Mouse (Mus musculus) forebrain, embryonic 15.5 days (tissue): ENCODE measurements around the gene Smpd3. TPM values are rescaled to one million over a fixed set of nuclear protein-coding genes. Genes with fewer than 3 reads are reported as not detected.

ENCODE experiments used
- ATAC-seq: fragments of 200-750 bp; cut with Nextera tagmentation; replicated peaks from 2 replicates; pipeline ENCODE4 v1.8.0; 2017; ENCODE audit warnings: mild to moderate bottlenecking, moderate TSS enrichment, moderate library complexity
- H3K27ac ChIP-seq: fragments of 300-500 bp; sonication (generic); replicated peaks from 2 replicates; pipeline ENCODE4 v1.5.1; 2015; ENCODE audit warnings: mild to moderate bottlenecking, inconsistent platforms
- H3K27me3 ChIP-seq: fragments of 300-500 bp; sonication (generic); 2 replicates; pipeline ENCODE4 v1.6.1; 2015; ENCODE audit warnings: inconsistent platforms
- H3K36me3 ChIP-seq: fragments of 300-500 bp; sonication (generic); 2 replicates; pipeline ENCODE4 v1.6.1; 2015; ENCODE audit warnings: mild to moderate bottlenecking, inconsistent platforms
- H3K4me1 ChIP-seq: fragments of 300-500 bp; sonication (generic); 2 replicates; pipeline ENCODE4 v1.6.1; 2015; ENCODE audit warnings: inconsistent platforms
- H3K4me2 ChIP-seq: fragments of 300-500 bp; sonication (generic); replicated peaks from 2 replicates; pipeline ENCODE4 v1.6.1; 2015; ENCODE audit warnings: mild to moderate bottlenecking, inconsistent platforms
- H3K4me3 ChIP-seq: fragments of 300-500 bp; sonication (generic); 2 replicates; pipeline ENCODE4 v1.5.1; 2015; ENCODE audit warnings: mild to moderate bottlenecking, inconsistent platforms
- H3K9ac ChIP-seq: fragments of 300-500 bp; sonication (generic); replicated peaks from 2 replicates; pipeline ENCODE4 v1.6.1; 2015; ENCODE audit warnings: mild to moderate bottlenecking, inconsistent platforms
- H3K9me3 ChIP-seq: fragments of 300-500 bp; sonication (generic); 2 replicates; pipeline ENCODE4 v1.6.1; 2016; ENCODE audit warnings: inconsistent platforms
- WGBS: fragments of 180-500 bp; shearing (Covaris S2); methylation state at CpG from one replicate; pipeline ENCODE4 v1.1.7; 2015; ENCODE audit warnings: mixed read lengths; 5-methylcytosine and 5-hydroxymethylcytosine counted together
- polyA plus RNA-seq: library from polyadenylated mRNA; unstranded; fragments of >200 nt; fragmentation: Nextera tagmentation; extraction: Ambion mirVana; gene quantifications from 2 replicates; pipeline ENCODE4 v1.2.1, GENCODE M21; 2015

Gene Smpd3
- polyA plus RNA-seq, 1 experiment from 2014 or later: 49.3 TPM

DNA sequence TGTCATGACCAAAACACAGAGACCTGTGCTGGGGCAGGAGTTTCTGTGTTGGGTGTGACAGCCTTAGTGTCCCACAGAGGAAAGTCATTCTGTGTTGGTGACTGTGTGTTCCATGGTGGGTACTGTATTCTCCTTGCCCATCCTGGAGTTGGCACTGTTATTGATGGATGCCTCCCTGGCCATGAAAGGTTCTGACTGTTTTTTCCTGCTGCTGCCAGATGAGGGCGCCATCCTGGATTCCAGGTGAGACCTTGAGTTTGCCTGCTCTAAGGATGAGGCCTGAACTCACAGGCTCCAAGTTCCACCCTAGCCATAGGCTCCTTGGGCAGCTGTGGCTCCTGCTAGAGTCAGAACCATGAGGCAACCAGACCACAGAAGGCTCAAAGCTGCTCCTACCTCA, 79.6 kb downstream of the Smpd3 start:
- no peak overlapping the region for H3K27ac ChIP-seq
- H3K4me1 ChIP-seq: 0 out of 2 replicates have a peak, but pooled peaks cover 3% of the 10 kb centered on the region
- no peaks in the 10 kb centered on the region for H3K9me3 ChIP-seq
- ATAC-seq: no peak
- H3K36me3 ChIP-seq: peaks cover 59% of the 10 kb centered on the region
- 38% methylated on average over 1 of the region's 1 CpGs for WGBS
- no peaks in the 10 kb centered on the region for H3K27me3 ChIP-seq
- H3K4me2 ChIP-seq: no peak overlapping the region
- no peak overlapping the region for H3K9ac ChIP-seq
- H3K4me3 ChIP-seq: no peak overlapping the region

DNA sequence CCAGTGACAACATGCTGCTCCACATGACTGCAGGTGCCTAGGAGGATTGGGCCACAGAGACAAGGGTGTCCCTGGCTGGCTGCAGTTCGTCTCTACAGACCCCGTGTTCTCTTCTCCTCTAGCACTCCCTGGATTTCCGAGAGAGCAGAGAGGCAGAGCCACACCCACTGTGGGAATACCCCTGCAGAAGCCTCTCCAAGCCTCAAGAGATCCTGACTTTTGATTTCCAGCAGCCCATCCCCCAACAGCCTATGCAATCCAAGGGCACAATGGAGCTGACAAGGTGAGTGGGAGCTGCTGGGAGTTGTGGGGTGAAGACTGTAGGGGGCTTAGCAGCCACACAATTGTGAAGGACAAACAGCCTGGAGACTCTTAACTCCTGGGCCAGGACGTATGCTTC, 87.6 kb downstream of the Smpd3 start:
- Histone ChIP-seq H3K27me3 (no peaks in the 10 kb centered on the region), H3K4me2 (no peak overlapping the region), H3K4me3 (no peak overlapping the region), H3K4me1 (no peaks in the 10 kb centered on the region), H3K9ac (no peak overlapping the region), H3K9me3 (no peaks in the 10 kb centered on the region), H3K27ac (0 out of 2 replicates have a peak overlapping the region, but pooled peaks have one; percentile 5), H3K36me3 (peaks cover 45% of the 10 kb centered on the region)
- ATAC-seq: 0 out of 2 replicates have a peak, but pooled peaks have one; percentile 12
- 75% methylated on average over 4 of the region's 4 CpGs for WGBS

DNA sequence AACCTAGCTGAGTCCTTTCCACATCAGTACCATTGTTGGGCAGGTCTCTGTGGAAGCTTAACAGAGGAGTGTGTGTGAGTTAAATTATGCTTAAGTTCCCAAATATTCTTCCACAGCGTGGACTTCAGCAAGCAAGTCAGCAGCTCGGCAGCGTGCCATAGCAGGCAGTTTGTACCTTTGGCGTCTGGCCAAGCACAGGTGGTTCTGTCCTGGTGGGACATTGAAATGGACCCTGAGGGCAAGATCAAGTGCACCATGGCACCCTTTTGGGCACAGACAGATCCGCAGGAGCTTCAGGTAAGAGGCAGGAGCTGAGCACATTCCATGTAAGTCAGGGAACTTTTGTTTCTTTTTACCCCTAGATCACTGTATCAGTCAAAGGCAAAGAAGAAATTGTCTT, 100.7 kb downstream of the Smpd3 start:
- Histone ChIP-seq H3K27me3 (no peaks in the 10 kb centered on the region), H3K4me3 (no peak overlapping the region), H3K4me1 (no peaks in the 10 kb centered on the region), H3K27ac (no peak overlapping the region), H3K4me2 (no peak overlapping the region), H3K9me3 (no peaks in the 10 kb centered on the region), H3K36me3 (peaks cover 40% of the 10 kb centered on the region), H3K9ac (no peak overlapping the region)
- no peak for ATAC-seq
- WGBS: 90% methylated on average over 5 of the region's 5 CpGs

DNA sequence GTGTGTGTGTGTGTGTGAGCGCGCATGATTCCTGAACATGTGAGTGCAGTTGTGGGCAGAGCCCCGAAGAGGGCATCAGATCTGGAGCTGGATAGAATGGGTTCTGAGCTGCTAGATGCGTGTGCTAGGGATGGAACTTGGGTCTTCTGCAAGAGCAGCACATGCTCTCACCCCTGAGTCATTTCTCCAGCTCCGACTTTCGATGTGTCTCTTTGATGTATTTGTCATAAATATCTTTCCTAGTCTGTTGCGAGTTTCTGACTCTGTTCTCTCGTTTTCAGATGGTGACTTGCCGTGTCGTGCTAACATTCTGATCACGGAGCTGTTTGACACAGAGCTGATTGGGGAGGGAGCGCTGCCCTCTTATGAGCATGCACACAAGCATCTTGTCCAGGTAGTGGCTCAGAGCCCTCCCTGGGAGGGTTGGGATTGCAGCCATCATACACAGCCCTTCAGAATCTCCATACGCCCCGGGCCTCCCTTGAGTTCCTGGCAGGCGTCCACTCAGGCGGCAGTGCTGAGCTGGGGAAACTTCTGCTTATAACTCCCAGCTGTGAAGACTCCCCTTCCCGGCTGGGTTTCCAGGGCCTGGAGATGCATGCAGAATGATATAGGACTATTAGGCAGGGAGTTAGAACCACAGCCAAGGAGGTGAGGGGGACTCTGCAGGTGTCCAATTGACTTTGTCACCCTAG, 103.1 kb downstream of the Smpd3 start:
- Histone ChIP-seq H3K4me2 (no peak overlapping the region), H3K9me3 (no peaks in the 10 kb centered on the region), H3K9ac (no peak overlapping the region), H3K36me3 (peaks cover 37% of the 10 kb centered on the region), H3K27me3 (no peaks in the 10 kb centered on the region), H3K4me1 (no peaks in the 10 kb centered on the region), H3K27ac (no peak overlapping the region), H3K4me3 (no peak overlapping the region)
- WGBS: 92% methylated on average over 17 of the region's 17 CpGs
- ATAC-seq: no peak

DNA sequence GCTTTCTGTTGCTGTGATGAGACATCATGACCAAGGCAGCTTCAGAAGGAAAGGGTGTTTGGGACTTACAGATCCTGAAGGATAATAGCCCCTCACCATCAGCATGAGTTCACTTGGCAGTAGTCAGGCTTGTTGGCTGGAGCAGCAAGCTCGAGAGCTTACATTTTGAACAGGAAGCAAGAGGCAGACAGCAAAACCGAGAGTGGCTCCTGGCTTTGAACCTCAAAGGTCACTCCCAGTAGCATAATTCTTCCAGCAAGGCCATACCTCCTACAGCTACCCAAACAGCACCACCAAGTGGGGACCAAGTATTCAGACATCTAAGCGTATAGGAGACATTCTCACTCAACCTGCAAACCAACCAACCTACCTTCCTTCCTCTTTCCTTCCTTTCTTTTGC, 105.0 kb downstream of the Smpd3 start:
- Histone ChIP-seq H3K9me3 (no peaks in the 10 kb centered on the region), H3K4me2 (no peak overlapping the region), H3K9ac (no peak overlapping the region), H3K27me3 (no peaks in the 10 kb centered on the region), H3K4me1 (no peaks in the 10 kb centered on the region), H3K4me3 (no peak overlapping the region), H3K27ac (no peak overlapping the region), H3K36me3 (peaks cover 40% of the 10 kb centered on the region)
- no peak for ATAC-seq
- 88% methylated on average over 3 of the region's 3 CpGs for WGBS

DNA sequence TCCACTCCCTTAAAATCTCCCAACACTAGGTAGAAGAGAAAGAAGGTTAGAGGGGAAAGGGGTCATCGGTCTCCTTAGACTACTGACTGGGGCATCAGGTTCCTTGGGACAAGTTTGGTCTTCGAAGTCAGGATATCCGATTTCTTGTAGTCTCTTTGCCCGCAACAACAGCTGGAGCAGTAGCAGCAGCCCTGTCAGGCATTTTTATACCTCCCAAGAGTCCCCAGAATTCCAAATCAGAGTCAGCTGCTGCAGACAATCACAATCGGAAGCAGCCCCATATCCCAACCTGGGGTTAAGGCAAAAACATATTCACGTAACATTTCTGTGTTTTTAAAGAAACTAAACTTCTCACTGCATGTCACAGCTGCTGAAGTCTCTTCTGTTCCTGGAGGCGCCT, 106.3 kb downstream of the Smpd3 start:
- Histone ChIP-seq H3K27ac (no peak overlapping the region), H3K4me2 (no peak overlapping the region), H3K9me3 (no peaks in the 10 kb centered on the region), H3K4me1 (no peaks in the 10 kb centered on the region), H3K4me3 (no peak overlapping the region), H3K36me3 (peaks cover 30% of the 10 kb centered on the region), H3K27me3 (no peaks in the 10 kb centered on the region), H3K9ac (no peak overlapping the region)
- 94% methylated on average over 7 of the region's 7 CpGs for WGBS
- no peak for ATAC-seq

DNA sequence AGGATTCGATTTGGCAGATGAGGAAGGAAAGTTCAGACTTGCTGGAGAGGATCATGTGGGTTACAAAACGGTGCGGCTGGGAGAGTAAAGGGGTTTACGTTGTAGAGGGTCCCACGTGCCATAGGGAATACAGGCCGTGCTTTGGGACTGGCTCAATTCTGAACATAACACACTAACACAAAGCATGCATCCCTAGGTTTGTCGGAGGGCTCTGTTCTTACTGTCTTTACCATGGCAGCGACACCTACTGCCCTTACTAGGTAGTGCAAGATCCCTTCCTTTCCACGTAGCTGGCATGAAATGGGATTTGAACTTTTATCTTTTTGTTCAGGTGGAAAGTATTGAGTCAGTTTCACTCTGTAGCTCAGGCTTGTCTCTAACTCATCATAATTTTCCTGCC, 111.2 kb downstream of the Smpd3 start:
- Histone ChIP-seq H3K4me1 (no peaks in the 10 kb centered on the region), H3K27me3 (no peaks in the 10 kb centered on the region), H3K27ac (no peak overlapping the region), H3K9me3 (no peaks in the 10 kb centered on the region), H3K36me3 (peaks cover 31% of the 10 kb centered on the region), H3K4me2 (no peak overlapping the region), H3K9ac (no peak overlapping the region), H3K4me3 (no peak overlapping the region)
- 37% methylated on average over 9 of the region's 9 CpGs for WGBS
- ATAC-seq: no peak

DNA sequence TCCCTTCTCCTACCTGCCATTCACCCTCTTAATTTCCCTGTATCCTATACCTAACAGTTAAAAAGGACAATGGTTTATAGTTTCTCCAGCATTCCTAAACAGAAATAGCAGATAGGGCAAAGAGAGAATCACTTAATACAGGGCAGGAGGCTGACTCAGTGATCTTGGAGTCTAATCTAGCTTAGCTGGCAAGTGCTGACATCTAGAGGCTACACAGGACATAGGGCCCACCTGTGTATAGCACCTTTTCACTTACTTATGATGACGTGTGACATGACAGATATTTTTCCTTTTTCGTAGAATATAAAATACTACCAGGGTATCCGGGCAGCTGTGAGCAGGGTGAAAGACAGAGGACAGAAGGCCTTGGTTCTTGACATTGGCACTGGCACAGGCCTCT, 118.2 kb downstream of the Smpd3 start:
- H3K27ac ChIP-seq: no peak overlapping the region
- H3K4me3 ChIP-seq: no peak overlapping the region
- peaks cover 50% of the 10 kb centered on the region for H3K36me3 ChIP-seq
- H3K9ac ChIP-seq: no peak overlapping the region
- ATAC-seq: no peak
- H3K4me1 ChIP-seq: no peaks in the 10 kb centered on the region
- H3K27me3 ChIP-seq: no peaks in the 10 kb centered on the region
- no peak overlapping the region for H3K4me2 ChIP-seq
- WGBS: 92% methylated on average over 3 of the region's 3 CpGs
- no peaks in the 10 kb centered on the region for H3K9me3 ChIP-seq

DNA sequence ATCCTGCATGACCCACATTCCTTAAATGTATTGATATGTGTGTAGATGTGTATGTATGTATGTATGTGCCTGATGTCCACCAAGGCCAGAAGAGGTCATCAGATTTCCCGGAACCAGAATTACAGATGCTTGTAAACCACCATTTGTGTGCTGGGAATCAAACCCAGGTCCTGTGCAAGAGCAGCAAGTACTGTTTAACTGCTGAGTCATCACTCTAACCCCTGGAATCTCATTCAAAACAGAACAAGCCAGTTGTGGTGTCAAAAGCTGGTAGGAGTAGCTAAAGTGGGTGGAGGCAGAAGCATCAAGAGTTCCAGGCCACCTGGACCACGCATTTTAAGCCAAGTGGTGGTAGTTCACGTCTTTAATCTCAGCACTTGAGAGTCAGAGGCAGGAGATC, 123.8 kb downstream of the Smpd3 start:
- no peak overlapping the region for H3K4me2 ChIP-seq

DNA sequence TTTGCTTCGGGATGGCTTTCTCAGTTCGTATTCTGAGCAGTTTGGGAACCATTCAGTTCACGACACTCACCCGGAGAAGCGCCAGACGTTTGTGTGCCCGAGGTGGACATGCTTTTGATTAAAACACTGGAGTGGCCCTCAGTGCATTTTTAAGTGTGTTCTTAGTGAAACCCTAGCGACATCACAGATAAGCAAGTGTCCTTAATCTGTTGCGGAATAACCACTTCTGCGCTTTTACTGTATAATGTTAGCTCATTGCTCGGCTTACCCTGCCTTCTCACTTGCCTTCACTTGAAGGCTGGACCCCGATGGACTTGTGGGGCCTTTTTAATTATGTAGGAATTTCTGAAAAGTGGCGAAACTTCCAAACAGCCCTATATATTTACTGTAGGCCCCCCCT, 126.4 kb downstream of the Smpd3 start:
- no peaks in the 10 kb centered on the region for H3K27me3 ChIP-seq
- 5% methylated on average over 13 of the region's 13 CpGs for WGBS
- H3K4me1 ChIP-seq: peaks cover 17% of the 10 kb centered on the region
- H3K4me2 ChIP-seq: peak overlapping the region; percentile 53
- peak overlapping the region; percentile 98 for H3K4me3 ChIP-seq
- H3K9ac ChIP-seq: peak overlapping the region; percentile 87
- ATAC-seq: no peak
- H3K27ac ChIP-seq: peak overlapping the region; percentile 96
- no peaks in the 10 kb centered on the region for H3K9me3 ChIP-seq
- peaks cover 15% of the 10 kb centered on the region for H3K36me3 ChIP-seq

More for the DNA sequence above, 123.8 kb downstream of the Smpd3 start:
- ATAC-seq: no peak
- no peaks in the 10 kb centered on the region for H3K9me3 ChIP-seq
- no peaks in the 10 kb centered on the region for H3K27me3 ChIP-seq
- H3K4me1 ChIP-seq: peaks cover 17% of the 10 kb centered on the region
- H3K36me3 ChIP-seq: peaks cover 23% of the 10 kb centered on the region
- H3K27ac ChIP-seq: no peak overlapping the region
- no peak overlapping the region for H3K4me3 ChIP-seq
- no peak overlapping the region for H3K9ac ChIP-seq
- 93% methylated on average over 3 of the region's 3 CpGs for WGBS

DNA sequence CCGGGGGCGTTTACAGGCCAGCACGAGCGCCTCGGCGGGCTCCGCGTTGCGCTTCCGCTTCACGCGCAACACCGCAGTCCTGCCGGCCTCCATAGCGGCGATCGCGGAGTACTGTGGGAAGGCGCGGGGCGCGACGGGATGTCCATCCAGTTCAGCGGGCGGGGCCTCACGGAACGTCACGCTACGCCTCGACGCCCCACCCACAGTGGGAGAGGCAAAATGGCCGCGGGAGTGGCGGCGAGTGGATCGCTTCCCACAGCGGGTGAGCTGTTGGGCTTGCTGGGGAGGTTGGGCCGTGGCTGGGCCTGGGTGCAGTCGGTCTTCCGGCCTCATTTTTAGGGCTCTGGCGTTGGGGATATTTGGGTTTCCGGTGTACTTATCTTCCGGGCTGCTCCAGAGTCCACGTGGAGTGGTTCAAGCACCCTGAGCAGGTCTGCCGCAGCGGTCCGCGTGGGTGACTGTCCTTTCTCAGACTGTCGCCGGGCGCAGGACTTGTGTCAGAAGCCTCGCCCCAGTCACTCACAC, 126.9 kb downstream of the Smpd3 start, which contains the start of the genes Slc7a6os and Prmt7:
Gene Slc7a6os (minus strand): TSS at position 115 of the 525 bp plus-strand sequence.
Gene Prmt7 (plus strand): TSS at position 116 of the 525 bp plus-strand sequence.
- Histone ChIP-seq H3K27me3 (no peaks in the 10 kb centered on the region), H3K36me3 (peaks cover 17% of the 10 kb centered on the region), H3K27ac (peak within 1 kb of the TSS; percentile 96), H3K4me1 (peaks cover 17% of the 10 kb centered on the region), H3K9me3 (no peaks in the 10 kb centered on the region), H3K4me3 (peak within 1 kb of the TSS; percentile 98), H3K9ac (peak within 1 kb of the TSS; percentile 87), H3K4me2 (peak within 1 kb of the TSS; percentile 53)
- peak; percentile 99 for ATAC-seq
- under 1% methylated on average over 52 of the region's 52 CpGs for WGBS

DNA sequence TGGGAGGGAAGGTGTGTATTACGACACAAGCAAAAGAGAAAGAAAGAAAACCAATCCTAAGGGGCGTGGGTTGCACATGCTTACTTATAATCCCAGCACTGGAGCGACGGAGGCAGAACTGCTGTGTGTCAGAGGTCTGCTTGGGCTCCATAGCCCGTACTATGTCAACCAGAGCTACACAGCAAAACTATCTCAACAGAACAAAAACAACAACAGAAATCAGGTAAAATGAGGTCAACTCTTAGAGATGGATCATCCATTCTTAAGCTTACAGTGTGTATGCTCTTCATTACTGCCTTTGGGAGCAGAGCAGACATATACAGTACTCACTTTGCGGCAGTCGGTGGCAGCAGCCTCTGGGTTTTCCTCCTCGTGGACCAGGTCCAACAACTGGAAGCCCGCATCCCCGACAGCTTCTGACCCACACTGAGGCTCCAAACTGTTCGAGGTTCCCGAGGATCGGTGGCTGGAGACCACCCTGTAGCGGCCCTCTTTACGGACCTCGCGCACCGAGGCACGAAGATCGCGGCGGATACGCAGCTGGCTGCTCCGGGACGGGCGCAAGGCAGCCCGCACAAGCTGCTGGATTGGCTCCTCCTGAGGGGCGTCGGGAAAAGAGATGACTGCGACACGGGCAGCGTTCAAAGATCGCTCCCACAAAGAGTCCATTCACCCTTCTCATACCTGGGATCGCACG, 127.6 kb downstream of the Smpd3 start:
- no peaks in the 10 kb centered on the region for H3K9me3 ChIP-seq
- H3K4me1 ChIP-seq: peaks cover 17% of the 10 kb centered on the region
- H3K36me3 ChIP-seq: peaks cover 21% of the 10 kb centered on the region
- peak overlapping the region; percentile 87 for H3K9ac ChIP-seq
- WGBS: under 1% methylated on average over 35 of the region's 35 CpGs
- H3K4me3 ChIP-seq: peak overlapping the region; percentile 98
- peak; percentile 71 for ATAC-seq
- H3K27me3 ChIP-seq: no peaks in the 10 kb centered on the region
- H3K4me2 ChIP-seq: peak overlapping the region; percentile 53
- H3K27ac ChIP-seq: peak overlapping the region; percentile 96
